Mouse (Mus musculus) layer of hippocampus, adult 8-10 months (tissue): Measurements from ENCODE around the gene Art4. TPM values are rescaled to one million over a fixed set of nuclear protein-coding genes. Genes with fewer than 3 reads are reported as not detected.

Experiments used
- DNase-seq, 2 experiments: peaks; one replicate each; pipeline ENCODE4 v3.0.0; 2022; ENCODE audit warnings: low spot score in 2 of 2
- microRNA-seq, 2 experiments: library from miRNA; unstranded; fragments of <30 nt; microRNA quantifications; one replicate each; pipeline ENCODE4 v1.2.0; 2022
- total RNA-seq, 4 experiments: library from RNA; stranded (reverse); gene quantifications; 2 replicates each; pipeline ENCODE4 v1.2.4; 2022

Gene Art4
- total RNA-seq, 4 experiments from 2014 or later = 0.13 TPM; not detected in 3

DNA sequence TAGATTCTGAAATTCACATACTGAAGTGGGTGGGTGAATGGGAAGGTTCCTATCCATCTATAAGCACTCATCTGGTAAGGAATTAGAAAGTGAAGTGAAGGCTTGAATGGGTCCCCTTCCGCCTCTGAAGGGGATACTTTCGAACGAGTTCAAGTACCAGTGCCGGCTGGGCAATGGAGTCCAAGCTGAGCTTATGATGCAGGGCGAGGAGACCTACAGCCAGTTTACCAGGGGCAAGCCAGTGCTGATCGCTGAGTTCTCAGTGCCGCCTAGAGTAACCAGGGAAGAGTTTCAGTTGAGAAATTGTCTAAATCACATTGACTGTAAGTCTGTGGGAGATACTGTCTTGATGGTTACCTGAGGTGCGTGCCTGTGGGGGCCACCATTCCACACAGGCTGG lies 56.8 kb downstream of the Art4 start:
- DNase-seq = no peak

Small RNA genes within 50 kb of the gene (microRNA-seq; reads per million reads assigned to microRNA genes)
- 0 reads per million in 2 experiments for gene Gm44364

Other genes with a start within 250 kb of the Art4 start
- under 1 TPM in 1 of 4 experiments, not detected in 3; 0.27 TPM for gene Plbd1, start 195.8 kb downstream of the Art4 start, total RNA-seq
- gene Gucy2c, start 76.0 kb downstream of the Art4 start, total RNA-seq = under 1 TPM; 0.41 to 0.76 (median 0.63) TPM
- 10 to 100 TPM in 2 of 4 experiments, 1 to 10 TPM in 2; 9.3 to 12.4 (median 10.3) TPM for gene Hist4h4, start 53.3 kb downstream of the Art4 start, total RNA-seq
- 10 to 100 TPM; 41.1 to 66.0 (median 50.4) TPM for gene H2afj, start 49.5 kb downstream of the Art4 start, total RNA-seq
- gene BC049715, start 30.1 kb downstream of the Art4 start, total RNA-seq = 1 to 10 TPM; 2.3 to 4.3 (median 3.3) TPM
- gene Wbp11, start 29.5 kb downstream of the Art4 start, total RNA-seq = 100 to 1,000 TPM; 115 to 129 (median 123) TPM
- 10 to 100 TPM in 2 of 4 experiments, 1 to 10 TPM in 2; 7.3 to 13.2 (median 10.2) TPM for gene Smco3, start 22.3 kb downstream of the Art4 start, total RNA-seq
- gene Mgp, start 18.1 kb upstream of the Art4 start, total RNA-seq = 10 to 100 TPM; 34.6 to 42.2 (median 40.3) TPM
- under 1 TPM in 2 of 4 experiments, not detected in 2; 0.54 to 0.79 TPM for gene Erp27, start 64.4 kb upstream of the Art4 start, total RNA-seq
- 1 to 10 TPM in 2 of 4 experiments, under 1 TPM in 2; 0.52 to 2.0 (median 0.88) TPM for gene Pde6h, start 66.1 kb upstream of the Art4 start, total RNA-seq
- 10 to 100 TPM in 3 of 4 experiments, 1 to 10 TPM in 1; 9.9 to 23.4 (median 17.1) TPM for gene Arhgdib, start 84.2 kb upstream of the Art4 start, total RNA-seq